Mouse (Mus musculus): ENCODE data around the gene Synpo2.

The Synpo2 gene

DNA sequence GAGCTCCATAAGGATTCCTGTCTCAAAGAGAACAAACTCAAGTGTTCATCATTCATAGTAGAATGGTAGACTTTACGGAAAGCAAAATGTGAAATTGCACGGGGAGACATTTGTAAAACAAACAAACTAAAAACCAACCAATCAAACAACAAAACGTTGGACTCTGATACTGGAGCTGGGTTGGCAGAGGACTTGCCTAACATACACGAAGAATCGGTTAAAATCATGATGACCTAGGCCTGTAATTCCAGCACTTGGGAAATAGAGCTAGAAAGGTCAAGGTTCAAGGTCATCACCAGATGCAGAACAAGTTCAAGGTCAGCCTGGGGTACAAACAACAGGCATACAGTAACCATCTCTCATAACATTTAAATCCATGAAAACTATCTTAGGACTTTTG lies 147.7 kb downstream of the Synpo2 start:
- no peak for DNase-seq

DNA sequence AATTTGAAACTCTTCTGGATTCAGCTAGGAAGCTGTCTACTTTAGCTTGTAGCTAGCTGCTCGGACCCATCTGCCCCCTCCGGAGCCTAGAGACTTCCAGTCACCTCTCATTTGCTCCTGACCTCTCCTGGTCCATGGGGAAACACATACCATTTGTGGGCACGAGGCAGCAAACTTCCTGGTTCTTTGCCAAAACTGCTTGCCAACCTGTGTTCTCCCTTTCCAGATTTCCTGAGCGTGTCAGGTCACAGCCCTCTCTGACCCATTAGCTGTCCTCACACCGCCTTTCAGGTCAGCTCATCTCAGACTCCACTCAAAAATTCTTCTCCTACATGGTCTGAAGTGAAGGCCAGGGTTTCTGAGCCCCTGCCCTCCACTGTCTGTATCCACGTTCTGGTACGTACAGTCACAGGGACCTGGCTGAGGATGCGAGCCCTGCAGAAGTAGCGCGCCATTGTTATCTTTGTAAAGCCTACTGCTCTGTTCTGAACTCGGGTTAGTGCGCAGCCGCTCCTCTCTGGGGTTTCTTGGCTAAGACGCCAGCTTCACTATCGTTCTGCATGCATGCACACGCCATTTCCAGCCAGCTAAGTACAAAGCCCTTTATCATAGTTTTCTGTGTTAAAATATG lies 150.0 kb downstream of the Synpo2 start:
- no peak for DNase-seq

DNA sequence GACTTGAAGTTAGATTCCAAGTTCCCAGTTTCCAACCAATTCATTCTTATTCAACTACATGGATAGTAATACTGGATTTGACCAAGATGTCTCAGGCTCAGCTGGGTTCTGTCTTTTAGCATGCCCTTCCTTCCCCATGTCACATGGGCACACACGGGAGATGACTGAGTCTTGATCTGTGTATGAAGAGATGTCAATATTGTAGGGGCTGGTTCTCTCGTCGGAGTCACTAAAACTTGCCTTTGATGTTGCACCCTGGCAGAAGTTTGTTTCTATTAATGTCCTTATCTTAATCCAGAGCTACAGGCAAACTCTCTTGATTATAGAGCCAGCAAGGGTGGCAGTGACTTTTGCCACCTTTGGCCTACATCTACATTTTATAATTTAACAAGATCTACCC lies 154.3 kb downstream of the Synpo2 start:
- DNase-seq, result no peak

DNA sequence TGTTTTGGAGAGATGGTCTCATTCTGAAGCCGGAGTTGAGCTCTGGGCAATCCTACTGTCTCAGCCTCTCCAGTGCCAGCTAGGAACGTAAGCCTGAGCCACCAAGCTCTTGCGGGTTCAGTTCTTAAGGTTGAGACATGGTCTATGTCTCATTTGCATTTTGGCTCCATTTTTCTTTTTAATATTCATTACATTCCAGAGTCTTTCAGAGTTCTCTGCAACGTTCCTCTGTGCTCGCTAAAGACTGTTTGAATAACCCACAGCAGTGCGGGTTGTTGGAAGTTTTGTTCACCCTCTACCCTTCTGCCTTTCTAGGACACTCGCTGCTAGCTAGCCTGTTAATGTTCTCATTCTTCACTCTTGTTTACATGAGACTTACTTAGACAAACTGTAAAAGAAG lies 155.0 kb downstream of the Synpo2 start:
- DNase-seq, result no peak

DNA sequence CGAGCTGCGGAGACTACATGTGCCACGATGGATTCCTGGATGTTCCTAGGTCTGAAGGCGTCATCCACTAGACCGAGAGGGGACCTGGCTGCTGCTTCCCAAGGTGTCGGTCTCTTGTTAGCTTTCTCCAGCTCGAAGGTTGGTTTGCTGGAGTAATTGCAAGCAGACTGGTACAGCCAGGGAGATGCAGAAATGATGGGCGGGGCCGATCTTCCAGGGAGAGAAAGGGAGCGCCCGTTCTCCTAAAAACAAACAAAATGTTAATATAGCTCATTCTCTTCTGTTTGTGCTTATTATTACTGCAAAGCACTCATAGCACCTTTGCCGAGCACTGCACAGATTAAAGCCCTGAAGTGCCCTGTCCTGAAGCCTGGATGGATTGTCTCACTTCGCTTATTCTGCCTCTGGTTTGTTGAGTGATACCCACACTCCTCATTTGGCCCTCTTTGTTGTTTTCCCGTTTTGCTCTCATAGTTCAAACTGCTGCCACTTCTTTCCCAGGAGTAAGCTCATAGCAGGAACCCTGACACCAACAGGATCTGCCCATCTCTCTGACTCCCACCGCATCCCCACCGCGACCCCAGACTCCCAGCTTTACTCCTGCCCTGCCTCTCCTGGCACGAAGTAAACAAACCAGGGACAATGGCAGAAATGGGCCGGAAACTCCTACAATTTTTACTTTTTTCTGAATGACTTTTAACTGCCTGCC lies 155.8 kb downstream of the Synpo2 start:
- no peak for DNase-seq

DNA sequence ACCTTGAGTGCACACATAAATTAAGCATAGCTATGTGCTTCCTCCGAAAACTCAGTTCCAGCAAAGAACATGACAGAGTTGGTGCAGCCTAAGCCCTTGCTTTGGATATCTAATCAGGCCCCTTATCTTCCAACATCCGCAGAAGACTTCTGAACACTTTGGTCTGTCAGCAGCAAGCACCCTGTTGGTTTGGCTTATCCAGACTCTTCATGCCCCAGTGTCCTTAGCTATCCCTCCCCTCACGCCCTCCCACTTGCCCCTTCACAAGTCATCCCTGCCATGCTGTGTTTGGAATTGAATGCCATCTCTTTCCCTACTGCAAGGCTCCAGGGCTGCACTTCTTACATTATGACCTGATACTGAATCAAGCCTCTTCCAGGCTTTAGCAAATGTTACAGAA lies 160.2 kb downstream of the Synpo2 start:
- no peak for DNase-seq

DNA sequence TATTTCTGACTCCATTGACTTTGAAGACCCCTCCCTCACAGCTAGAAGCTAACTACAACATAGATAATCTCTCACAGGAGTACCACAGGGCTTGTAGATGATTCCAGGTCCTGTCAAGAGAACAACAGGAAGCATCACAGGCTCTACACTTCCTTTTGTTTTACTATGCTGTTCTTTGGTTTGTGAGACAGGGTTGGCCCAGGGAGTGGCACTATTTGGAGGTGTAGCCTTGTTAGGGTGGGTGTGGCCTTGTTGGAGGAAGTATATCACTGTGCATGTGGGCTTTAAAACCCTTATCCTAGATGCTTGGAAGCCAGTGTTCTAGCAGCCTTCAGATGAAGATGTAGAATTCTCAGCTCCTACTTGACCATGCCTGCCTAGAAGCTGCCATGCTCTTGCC lies 160.9 kb downstream of the Synpo2 start:
- DNase-seq, result no peak

DNA sequence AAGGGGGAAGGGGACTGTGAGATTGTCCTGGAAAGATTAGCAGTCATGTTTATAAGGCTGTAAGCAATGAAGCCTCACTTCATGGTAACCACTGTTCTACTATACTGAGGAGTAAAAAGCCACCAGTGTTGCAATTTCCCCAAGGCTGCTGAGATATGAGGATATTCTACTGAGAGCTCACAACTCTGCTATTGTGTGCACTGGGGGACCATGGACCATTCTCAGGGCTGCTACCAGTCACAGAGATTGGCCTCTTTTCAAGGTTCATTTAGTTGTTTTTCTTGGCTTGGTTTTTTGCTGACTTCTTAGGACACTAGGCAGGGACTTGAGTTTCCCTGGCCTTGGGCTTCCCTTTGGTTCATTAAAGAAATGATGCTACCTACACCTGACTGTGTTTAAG lies 162.6 kb downstream of the Synpo2 start:
- DNase-seq, result no peak

DNA sequence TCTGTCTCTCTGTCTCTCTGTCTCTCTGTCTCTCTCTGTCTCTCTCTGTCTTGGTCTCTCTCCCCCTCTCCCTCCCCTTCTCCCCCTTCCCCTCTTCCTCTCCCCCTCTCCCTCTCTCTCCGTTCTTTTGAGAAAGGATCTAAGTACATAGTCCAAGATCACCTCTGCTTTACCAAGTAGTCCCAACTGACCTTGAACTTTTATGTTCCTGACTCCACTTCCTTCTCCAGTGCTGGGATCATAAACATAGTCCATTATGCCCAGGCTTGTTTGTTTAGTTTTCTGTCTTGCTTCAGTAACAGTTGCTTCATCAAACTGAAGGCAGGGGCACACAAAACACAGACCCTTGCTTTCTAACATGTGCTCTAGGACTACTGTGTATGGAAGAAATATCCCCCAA lies 163.5 kb downstream of the Synpo2 start:
- no peak for DNase-seq

DNA sequence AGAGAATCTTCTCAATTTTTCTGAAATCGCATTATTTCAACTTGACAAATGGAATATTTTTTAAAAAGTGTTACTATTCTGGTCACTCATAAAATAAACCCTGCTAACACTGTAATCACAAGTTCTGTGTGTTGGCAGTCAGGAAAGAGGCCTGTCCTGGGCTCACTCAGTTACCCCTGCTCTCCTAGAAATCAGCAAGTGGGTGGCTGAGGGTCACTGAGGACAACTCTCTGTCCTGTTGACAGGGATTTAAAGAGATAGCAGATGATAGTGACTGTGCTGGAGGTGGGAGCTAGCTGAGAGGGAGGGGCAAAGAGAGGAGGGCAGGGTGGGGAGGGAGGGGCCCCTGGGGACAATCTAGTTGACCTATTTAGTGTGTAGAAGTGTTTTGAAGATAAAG lies 165.0 kb downstream of the Synpo2 start:
- DNase-seq, result no peak

DNA sequence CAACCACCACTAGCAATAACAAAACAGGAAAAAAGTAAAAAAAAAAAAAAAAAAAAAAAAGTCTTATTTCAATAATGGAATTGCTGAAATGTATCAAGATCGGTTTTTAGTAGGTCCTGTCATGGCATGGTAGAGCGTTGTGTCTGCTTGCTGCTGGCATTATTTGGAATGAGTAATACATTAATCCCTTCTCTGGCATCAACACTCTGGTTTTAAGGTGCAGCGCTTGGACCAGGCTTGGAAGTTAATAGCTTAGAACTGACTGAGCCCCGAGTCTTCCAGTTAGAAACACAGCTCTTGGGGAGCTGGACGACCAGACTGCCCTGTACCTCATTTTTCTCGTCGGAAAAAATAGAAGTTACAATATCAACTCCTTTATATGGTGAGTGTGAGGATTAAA lies 169.1 kb downstream of the Synpo2 start:
- no peak for DNase-seq

DNA sequence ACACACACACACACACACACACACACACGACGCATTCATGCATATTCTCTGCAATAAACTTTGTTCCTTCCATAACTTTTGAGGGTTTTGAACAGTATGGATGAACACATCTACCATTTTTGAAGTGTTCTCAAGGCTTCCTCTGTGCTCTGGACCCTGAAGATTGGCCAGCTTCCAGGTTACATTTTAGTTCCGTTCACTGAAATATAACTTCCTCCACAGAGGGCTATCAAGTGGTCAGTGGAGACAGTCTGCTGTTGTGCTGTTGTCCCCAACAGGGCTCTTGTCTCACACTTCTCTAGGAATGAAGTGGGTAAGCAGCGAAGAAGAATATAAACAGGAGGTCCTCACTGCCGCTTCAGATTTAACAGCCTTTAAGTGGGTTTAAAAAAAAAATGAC lies 170.5 kb downstream of the Synpo2 start:
- DNase-seq, result no peak

DNA sequence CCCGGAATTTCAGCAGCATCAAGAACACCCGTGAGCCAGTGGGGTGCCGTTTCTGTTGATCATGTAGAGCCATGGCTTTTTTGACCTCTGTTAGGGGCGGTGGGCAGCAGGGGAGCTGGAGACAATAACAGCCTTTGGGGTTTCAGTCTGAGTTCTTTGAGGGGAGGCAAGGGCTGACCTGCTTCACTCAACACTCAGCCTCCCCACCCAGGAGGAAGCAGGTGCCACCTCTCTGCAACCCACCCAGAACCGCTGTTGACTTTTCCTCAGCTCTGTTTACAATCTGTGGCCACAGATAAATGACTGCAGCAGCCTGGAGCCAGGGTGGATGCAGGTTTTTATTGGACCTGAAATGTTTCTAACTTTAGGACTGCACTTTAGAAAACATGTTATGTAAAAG lies 171.8 kb downstream of the Synpo2 start:
- no peak for DNase-seq

DNA sequence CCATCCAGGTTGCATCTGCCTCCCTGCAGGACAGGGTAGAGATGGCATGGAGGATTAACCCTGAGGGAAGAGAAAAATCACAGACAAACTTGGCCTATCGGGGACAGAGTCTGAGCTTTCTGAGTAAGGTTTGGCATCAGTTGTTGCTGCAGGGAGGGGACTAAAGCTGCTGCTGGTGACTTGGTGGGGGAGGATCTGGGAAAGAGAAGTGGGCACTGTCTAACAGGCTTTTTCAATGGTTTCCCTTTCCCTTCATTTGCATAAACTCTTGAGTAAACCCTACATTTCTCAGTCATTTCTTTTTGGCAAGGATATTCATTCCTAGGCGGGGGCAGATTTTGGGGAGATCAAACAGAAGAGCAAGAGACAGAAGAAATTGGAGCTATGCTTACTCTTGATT lies 174.0 kb downstream of the Synpo2 start:
- no peak for DNase-seq

DNA sequence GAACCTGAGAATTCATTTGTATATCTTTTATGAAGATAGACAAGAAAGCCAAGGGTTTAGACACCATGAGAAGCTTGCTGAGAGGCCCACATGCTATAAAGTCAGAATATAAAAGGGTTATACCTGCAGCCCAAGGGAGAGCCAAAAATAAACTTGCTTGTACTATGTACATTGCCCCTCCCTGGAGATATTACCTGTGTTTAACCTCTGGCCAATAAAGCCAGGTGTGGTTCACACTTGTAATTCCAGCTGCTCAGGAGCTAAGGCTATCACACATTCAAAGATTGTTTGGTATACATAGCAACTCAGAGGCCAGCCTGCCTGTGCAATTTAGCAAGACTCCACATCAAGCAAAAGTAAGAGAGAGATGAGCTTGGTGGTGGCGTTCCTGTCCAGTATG lies 177.1 kb downstream of the Synpo2 start:
- DNase-seq, result no peak

DNA sequence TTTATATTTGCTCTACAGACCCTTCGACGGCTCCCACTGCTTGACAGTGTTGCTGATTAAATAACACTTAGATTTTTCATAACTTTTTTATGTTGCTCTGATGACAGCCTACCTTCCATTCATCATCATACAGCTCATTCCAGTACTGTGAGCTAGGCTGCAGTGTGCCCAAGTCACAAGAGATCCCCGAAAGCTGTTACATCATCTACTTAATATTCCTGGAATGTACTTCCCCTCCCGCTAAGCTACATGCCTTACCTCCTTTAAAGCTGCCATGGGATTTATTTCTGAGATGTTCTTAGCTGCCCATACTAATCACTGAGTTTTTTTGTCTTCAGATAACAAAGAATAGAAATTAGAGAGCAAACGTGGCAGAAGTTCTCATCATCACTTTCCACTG lies 181.8 kb downstream of the Synpo2 start:
- DNase-seq, result no peak

DNA sequence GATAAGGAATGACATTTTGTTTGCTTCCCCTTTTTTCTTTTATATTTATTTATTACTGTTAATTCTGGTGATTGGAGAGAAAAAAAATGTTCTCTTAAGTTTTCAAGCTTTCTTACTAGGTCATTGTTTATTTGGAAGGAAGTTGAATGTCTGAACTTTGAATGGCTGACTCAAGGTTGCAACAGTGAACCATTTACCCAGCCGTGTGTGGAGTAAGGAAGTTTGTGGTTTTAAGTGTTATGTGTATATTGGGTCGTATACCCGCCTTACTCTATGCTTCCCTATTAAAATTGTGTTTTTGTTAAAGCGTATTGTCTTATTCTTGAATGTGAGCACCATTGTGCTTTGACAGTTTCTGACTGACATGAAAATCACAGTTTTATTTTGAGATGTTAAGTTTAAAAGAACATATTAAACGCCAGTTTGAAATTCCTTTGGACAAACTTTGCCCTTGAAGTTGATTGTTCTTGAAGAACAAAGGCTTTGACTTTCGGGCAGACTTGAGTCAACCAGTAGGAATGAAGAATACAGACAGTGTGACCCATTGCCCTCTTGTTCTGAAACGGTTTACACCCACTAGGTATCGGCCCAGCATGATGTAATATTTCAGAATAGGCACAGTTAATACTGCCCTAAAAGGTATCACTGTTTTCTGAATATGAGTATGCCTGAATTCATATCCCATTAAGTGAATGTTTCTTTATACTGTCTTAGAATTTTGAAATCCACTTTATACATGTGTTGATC lies 182.6 kb downstream of the Synpo2 start:
- no peak for DNase-seq

DNA sequence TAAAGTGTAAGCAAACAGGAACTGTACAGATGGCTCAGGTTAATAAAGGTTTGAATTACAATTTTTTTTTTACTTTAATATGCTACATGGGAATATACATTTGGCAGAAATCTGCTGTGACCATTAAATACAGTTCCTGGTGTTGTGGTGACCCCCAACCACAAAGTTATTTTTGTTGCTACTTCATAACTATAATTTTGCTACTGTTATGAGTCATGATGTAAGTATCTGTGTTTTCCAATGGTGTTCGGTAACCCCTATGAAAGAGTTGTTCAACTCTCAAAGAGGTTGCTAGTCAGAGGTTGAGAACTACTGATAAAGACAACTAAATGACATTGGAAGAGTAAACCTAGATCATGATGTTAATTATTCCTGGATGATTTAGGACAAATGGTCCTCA lies 193.6 kb downstream of the Synpo2 start:
- no peak for DNase-seq

DNA sequence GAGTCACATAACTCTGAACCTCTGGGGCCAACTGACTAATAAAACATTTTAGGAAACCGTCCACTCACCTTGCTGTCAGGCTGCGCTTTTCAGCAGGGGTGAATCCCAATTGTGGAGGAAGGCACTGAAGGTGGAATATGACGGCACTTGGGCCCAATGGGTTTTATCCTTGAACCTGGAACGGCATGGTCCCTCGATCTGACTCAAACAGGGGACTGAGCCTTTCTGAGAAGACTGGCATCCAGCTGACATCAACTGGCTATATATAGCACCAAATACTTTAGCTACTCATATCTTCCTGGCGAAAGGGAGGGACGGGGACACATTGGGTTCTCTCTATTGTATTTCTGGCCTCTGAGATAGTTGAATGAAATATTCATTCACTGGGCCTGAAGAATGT lies 201.2 kb downstream of the Synpo2 start, which contains the start of gene Myoz2:
Myoz2 (minus strand) TSS at position 264 of the 400 bp plus-strand sequence.
- DNase-seq, result no peak

DNA sequence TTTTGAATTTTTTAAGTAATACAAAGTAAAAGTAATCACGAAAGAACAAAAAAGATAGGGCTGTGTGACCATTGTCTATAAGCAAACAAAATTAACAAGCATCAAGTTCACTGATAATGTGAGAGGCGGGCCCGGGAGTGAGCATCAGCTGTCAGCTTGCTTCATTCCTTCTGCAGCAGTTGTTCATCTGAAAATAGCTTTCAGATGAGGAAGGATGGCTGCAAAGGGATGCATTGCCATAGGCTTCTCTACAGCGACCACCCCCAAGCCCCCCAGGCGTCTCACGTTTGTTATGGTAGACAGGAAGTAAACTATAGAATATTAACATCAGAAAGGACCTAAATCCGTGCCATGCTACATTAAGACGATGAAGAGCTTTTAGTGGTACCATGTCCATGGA lies 202.1 kb downstream of the Synpo2 start:
- no peak for DNase-seq

Measured in cerebellum, adult 11 months (tissue).